Mouse (Mus musculus): ENCODE data around the gene Amigo1. TPM values are rescaled to one million over a fixed set of nuclear protein-coding genes. Genes with fewer than 3 reads are reported as not detected.

The Amigo1 gene
- 3.0 and 3.4 TPM in 2 replicates for polyA plus RNA-seq (2016; fragmentation: Nextera tagmentation; extraction: Ambion mirVana)

DNA sequence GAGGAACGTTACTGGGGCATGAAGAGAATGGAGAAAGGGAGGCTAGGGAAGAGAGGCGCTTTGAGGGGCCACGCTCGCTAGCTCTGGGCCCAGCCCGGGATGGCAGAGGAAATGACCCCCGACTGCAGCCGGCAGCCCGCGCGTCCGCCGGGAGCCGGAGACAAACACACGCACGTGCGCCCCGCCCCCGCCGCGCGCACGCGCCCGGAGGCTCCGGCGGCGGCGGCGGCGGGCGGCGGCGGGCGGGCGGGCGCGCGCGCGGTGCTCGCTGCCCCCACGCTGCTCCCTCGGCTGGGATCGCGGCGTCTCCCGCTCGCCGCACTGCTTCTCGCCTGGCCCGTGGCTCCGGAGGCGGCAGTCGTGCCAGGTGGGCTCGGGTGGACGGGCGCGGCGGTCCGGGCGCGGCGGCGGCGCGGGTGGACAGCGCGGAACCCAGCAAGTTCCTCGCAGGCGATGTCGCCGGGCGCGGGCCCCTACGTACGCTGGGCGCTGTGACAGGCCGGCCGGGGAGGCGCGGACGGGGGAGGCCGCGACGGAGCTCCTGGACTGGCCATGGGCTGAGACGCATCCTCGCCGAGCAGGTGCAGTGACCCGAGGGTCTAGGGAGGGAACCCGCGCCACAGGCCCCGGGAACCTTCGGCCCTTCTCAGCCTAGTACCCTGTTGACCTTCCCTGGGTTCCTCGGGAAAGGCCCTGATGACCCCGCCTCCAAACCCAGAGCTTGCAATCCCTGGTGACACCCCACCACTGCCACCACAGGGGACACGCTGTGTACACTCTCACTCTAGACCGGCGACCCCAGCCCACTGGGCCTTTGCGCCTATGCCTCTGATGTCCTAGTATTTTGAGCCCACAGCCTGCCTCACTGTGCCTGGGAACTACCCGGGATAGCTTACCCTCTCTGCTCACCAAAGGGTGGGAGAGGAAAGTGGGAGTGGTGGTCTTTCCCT, at the start of gene Amigo1:
TSS of gene Amigo1 (plus strand) at position 238 of the 950 bp plus-strand sequence.
- WGBS, result 1% methylated on average over 100 of the region's 100 CpGs
- Histone ChIP-seq H3K4me1 (peaks cover 30% of the 10 kb centered on the region), H3K9me3 (no peaks in the 10 kb centered on the region), H3K36me3 (replicated peaks) (peaks cover 16% of the 10 kb centered on the region), H3K4me3 (peak within 1 kb of the TSS; percentile 88), H3K27ac (peak within 1 kb of the TSS; percentile 87), H3K27me3 (ENCODE audit: poor library complexity, severe bottlenecking) (peaks cover 38% of the 10 kb centered on the region)
- no peak for DNase-seq (ENCODE audit: extremely low spot score, low spot score)

DNA sequence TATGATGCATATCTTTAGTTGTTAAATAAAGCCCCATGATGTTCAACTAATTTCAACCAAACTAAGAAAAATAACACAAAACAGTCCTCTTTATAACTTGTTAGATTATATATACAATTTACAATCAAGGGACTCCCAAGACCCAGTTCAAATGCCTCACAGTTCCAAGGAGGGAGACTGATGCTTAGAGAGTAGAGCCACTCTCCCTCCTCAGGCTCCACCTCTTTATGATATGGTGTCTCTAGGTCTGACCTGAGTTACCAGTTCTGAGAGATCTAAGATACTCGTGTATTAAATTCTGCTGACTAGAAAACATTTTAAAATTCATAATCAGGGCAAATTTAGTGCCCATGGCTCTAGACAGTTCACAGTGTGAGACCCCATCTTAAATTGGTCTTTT, 47.0 kb upstream of the Amigo1 start:
- 84% methylated on average over 1 of the region's 1 CpGs for WGBS
- Histone ChIP-seq H3K9me3 (no peaks in the 10 kb centered on the region), H3K27ac (no peak overlapping the region), H3K4me3 (no peak overlapping the region), H3K4me1 (no peaks in the 10 kb centered on the region), H3K27me3 (ENCODE audit: poor library complexity, severe bottlenecking) (no peaks in the 10 kb centered on the region), H3K36me3 (replicated peaks) (peaks cover 39% of the 10 kb centered on the region)
- DNase-seq (ENCODE audit: extremely low spot score, low spot score), result no peak

DNA sequence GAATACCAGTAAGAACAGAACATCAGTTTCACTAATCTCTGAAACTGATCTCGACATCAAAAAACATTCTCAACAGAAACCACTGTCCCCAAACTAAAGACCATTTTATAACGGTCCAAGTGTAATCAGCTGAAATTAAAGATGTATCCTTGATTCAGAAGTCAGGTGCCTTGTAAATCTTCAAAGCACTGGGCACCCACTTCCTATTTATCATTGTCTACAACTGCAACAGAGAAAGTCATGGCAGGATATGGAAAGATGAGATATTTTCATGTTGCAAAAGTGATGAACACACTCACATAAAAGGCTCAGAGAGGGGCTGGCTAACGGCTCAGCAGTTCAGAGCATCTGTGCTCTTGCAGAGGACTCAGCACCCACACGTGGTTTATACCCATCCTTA, 45.3 kb upstream of the Amigo1 start:
- Histone ChIP-seq H3K36me3 (replicated peaks) (peaks cover 37% of the 10 kb centered on the region), H3K4me3 (no peak overlapping the region), H3K27ac (no peak overlapping the region), H3K9me3 (no peaks in the 10 kb centered on the region), H3K4me1 (peaks cover 13% of the 10 kb centered on the region), H3K27me3 (ENCODE audit: poor library complexity, severe bottlenecking) (no peaks in the 10 kb centered on the region)
- no peak for DNase-seq (ENCODE audit: extremely low spot score, low spot score)
- WGBS, result 89% methylated on average over 4 of the region's 4 CpGs

DNA sequence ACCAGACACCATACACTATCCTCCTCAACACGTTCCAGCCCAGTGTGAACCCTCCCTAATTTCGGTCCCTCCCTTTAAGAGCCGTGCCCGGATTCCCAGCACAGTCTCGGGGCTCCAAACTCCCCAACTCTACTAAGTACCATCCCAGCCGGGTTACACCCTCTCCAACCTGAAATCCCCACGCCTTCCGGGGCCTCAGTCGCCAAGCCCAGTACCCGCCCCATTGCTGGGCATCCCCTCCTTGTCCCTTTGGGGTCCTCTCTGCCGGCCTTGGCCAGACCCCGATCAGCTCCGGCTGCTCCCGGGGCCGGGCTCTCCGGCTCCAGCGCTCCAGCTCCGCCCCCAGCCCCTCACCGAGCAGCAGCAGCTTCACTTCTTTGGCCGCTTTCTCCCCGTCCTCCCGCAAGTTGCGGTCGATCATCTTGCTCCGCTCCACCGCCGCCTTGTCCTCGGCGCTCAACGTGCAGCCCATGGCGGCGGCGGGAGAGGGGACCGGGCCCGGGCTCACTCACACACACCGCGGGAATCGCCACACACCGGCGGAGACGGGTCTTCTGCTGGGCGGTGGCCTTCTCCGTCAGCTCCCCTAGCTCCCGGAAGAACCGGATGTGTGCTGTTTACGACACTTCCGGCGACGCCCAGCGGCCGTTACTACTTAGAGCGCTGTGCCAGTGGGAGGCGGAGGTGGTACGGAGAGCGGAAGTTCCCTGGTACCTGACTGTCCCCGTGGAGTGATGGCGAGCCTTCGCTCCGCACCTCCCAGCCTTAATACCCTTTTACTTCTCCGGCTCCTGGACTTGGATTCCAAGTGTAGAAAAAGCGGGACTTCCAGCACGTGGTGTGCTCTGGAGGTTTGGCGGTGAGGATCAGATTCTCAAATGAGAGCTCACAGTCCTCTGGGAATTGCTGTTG, 40.3 kb upstream of the Amigo1 start, which contains the start of gene Gnai3:
TSS of gene Gnai3 (minus strand) at position 613 of the 912 bp plus-strand sequence.
- H3K4me1 ChIP-seq, result peaks cover 34% of the 10 kb centered on the region
- peak; percentile 97 for DNase-seq (ENCODE audit: extremely low spot score, low spot score)
- peaks cover 6% of the 10 kb centered on the region; the same call in 1 of the 2 replicates for H3K36me3 ChIP-seq (replicated peaks)
- no peaks in the 10 kb centered on the region for H3K9me3 ChIP-seq
- peak within 1 kb of the TSS; percentile 95 for H3K27ac ChIP-seq
- no peaks in the 10 kb centered on the region for H3K27me3 ChIP-seq (ENCODE audit: poor library complexity, severe bottlenecking)
- under 1% methylated on average over 63 of the region's 63 CpGs for WGBS
- H3K4me3 ChIP-seq, result peak within 1 kb of the TSS; percentile 83

DNA sequence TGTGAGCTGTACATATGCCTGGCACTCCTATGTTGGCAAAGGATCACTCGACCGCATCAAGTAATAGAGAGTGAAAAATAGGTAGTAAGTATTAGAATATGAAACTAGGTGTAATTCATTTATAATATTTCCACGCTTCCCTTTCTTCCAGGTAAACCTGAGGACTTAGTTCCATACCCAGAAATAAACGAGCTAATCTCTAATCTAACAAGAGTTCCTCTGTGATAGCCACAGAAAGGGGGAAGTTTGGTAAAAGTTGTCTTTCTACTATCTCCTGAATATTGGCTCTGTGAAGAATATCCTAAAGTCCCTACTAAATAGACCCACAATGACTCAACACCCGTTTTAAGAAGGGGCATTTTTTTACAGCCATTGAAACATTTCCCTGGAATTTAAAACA, 39.5 kb upstream of the Amigo1 start:
- peaks cover 35% of the 10 kb centered on the region for H3K4me1 ChIP-seq
- H3K9me3 ChIP-seq, result no peaks in the 10 kb centered on the region
- DNase-seq (ENCODE audit: extremely low spot score, low spot score), result no peak
- WGBS, result 64% methylated on average over 5 of the region's 5 CpGs
- H3K27ac ChIP-seq, result peak overlapping the region; percentile 95
- no peaks in the 10 kb centered on the region for H3K36me3 ChIP-seq (replicated peaks)
- H3K27me3 ChIP-seq (ENCODE audit: poor library complexity, severe bottlenecking), result no peaks in the 10 kb centered on the region
- peak overlapping the region; percentile 83 for H3K4me3 ChIP-seq

DNA sequence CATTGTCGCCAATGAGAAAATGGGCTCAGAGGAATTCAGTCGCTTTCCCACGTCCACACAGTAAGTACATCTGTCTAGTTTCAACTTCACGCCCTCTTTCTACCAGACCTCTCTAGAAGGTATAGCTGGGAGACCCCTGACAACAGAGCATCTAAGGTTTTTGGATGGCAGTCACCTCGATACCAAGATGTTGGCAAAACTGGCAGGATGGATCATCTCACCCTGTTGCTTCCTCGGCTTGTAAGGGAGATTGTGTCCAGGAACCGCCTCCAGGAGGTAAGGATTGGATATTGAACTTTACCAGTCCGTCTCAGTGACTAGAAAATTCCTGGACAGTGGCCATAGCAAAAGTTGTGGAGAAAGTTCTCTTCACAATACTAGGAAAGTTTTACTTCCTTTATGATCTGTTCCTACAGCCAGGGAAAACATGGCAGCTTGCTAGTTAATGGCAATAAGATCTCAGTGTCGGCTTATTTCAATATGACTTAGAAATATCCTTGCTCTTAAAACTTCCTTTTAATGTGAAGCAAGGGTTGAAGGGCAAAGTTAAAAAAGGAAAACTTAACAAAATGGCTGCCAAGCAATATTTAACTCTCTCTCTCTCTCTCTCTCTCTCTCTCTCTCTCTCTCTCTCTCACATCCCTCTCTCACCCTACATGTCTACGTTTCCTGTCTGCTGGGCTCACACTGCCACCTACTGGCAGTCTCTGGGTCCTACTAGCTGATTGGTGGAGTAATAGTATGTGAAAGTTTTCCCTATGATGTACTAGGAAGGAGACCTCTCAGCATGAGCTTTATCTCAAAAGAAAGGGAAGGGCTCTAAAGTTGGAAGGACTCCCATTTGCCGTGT, 38.5 kb upstream of the Amigo1 start:
- WGBS, result 69% methylated on average over 11 of the region's 11 CpGs
- Histone ChIP-seq H3K27me3 (ENCODE audit: poor library complexity, severe bottlenecking) (no peaks in the 10 kb centered on the region), H3K9me3 (no peaks in the 10 kb centered on the region), H3K27ac (0 out of 2 replicates have a peak overlapping the region, but pooled peaks have one; percentile 35), H3K4me1 (peaks cover 35% of the 10 kb centered on the region), H3K4me3 (no peak overlapping the region), H3K36me3 (replicated peaks) (no peaks in the 10 kb centered on the region)
- peak; percentile 83 for DNase-seq (ENCODE audit: extremely low spot score, low spot score)

DNA sequence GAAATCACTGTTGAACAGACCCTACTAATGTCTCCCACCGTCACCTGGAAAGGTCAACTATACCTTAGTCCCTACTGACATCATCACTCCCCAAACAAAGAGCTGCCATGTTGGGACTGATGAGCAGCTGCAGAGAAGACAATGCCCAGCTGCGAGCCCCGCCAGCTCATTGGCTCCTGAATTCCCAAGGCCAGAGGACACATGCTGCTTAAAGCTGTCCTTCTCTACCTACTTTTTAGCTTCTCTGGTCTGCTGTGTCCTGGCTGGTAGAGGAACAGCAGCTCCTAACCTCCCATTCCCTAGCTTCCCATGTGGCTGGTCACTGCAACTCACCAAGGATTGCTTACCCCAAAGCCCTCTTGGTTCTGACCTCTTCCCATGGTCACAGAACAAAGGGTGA, 33.8 kb upstream of the Amigo1 start:
- no peak for DNase-seq (ENCODE audit: extremely low spot score, low spot score)
- Histone ChIP-seq H3K4me3 (no peak overlapping the region), H3K27me3 (ENCODE audit: poor library complexity, severe bottlenecking) (no peaks in the 10 kb centered on the region), H3K27ac (no peak overlapping the region), H3K4me1 (peaks cover 13% of the 10 kb centered on the region), H3K36me3 (replicated peaks) (no peaks in the 10 kb centered on the region), H3K9me3 (no peaks in the 10 kb centered on the region)
- WGBS, result 93% methylated on average over 3 of the region's 3 CpGs

DNA sequence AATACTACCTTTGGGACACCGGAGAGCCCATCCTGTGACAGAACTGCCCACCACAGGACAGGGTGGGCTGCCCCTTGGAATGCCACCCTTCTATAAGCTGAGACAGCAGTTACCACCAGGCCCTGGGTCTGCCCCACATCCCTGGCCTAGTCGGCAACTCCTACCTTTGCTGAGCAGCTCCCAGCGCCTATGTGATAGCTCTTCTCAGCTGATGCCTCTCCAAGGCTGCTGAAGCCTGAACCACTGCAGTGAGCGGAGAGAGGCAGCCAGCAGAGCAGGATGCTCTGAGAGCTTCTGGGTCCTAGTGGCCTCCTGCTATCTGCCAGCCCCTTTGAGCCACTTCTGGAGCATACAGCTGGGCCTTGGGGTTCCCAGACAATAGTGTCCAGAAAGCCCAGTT, 31.5 kb upstream of the Amigo1 start, which contains the start of gene Gpr61:
TSS of gene Gpr61 (minus strand) at position 227 of the 400 bp plus-strand sequence.
- DNase-seq (ENCODE audit: extremely low spot score, low spot score), result no peak
- Histone ChIP-seq H3K27me3 (ENCODE audit: poor library complexity, severe bottlenecking) (no peaks in the 10 kb centered on the region), H3K9me3 (no peaks in the 10 kb centered on the region), H3K36me3 (replicated peaks) (no peaks in the 10 kb centered on the region), H3K4me3 (no peak within 1 kb of the TSS), H3K4me1 (peaks cover 24% of the 10 kb centered on the region), H3K27ac (no peak within 1 kb of the TSS)
- 48% methylated on average over 4 of the region's 4 CpGs for WGBS

DNA sequence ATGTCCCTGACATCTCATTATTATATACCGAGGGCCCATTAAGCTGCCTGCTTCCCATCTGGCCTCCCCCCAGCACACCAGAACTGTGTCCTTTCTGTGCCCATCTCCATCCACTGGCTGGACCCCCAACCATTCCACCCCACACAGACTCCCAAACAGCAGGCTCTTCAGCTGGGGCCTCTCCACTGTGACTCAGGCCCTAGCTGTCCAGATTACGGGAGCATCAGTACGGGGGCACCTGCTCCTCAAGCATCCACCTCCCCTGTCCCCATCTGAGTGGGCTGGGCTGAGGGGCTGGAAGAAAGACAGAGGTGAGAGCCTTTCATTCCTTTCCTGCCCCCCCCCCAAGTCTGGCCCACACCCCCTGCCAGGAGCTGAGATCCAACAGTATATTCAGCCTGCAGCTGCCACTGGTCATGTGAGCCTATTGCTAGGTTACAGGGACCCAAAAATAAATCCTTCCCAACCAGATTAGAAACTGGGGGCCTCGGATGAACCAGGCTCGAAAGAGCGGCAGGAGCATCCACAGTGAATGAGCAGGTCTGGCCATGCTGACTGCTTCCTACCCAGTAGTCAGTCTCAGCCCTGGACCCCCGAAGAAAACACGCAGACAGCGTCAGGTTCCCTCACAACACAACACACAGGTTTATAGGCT, 27.6 kb upstream of the Amigo1 start:
- Histone ChIP-seq H3K9me3 (no peaks in the 10 kb centered on the region), H3K27ac (peak overlapping the region; percentile 77), H3K4me3 (0 out of 2 replicates have a peak overlapping the region, but pooled peaks have one; percentile 8), H3K36me3 (replicated peaks) (no peaks in the 10 kb centered on the region), H3K4me1 (peaks cover 21% of the 10 kb centered on the region), H3K27me3 (ENCODE audit: poor library complexity, severe bottlenecking) (peaks cover 5% of the 10 kb centered on the region; the same call in 1 of the 2 replicates)
- WGBS, result 62% methylated on average over 9 of the region's 9 CpGs
- no peak for DNase-seq (ENCODE audit: extremely low spot score, low spot score)

DNA sequence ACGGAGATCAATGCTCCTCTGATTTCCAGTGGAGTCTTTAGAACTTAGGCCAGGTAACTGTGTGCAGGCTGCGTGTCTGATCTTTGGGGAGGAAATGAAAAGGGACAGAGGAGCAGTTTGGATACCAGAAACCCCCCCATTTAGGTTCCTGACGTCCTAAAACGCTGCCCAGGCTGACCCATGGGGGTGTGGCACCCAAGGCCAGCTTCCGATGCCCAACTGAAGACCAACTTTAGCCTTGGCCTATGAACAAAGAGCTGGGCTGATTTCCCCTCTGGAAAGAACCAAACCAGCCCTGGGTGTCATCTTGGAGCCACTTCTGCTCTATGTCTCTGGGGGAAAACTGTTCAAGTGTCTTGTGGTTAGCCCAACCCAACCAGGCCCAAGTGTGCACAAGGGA, 22.0 kb upstream of the Amigo1 start:
- 69% methylated on average over 5 of the region's 5 CpGs for whole genome bisulfite sequencing

DNA sequence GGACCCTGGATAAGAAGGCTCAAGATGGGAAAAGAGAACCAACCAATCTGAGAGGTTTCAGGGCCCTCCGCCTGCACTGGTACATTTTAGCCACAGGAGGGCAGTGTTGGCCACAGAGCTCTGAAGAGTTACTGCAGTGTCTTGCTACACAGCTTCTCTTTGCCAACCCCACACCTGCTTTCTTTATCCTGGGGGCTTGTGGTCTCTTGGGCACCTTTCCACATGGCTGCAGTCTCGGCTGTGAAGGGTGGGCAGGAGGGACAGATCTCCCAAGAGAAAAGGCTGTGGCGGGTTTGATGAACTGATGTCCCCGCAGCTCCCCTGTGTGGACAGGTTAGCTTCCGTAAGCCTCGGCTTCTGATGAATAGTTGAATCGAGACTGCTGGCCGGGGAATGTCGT, 21.3 kb upstream of the Amigo1 start:
- 22% methylated on average over 9 of the region's 9 CpGs for WGBS
- Histone ChIP-seq H3K36me3 (replicated peaks) (no peaks in the 10 kb centered on the region), H3K4me3 (peak overlapping the region; percentile 31)

More for the DNA sequence above, 22.0 kb upstream of the Amigo1 start:
- H3K9me3 ChIP-seq, result no peaks in the 10 kb centered on the region
- peaks cover 42% of the 10 kb centered on the region for H3K27me3 ChIP-seq (ENCODE audit: poor library complexity, severe bottlenecking)
- no peak overlapping the region for H3K27ac ChIP-seq
- H3K4me3 ChIP-seq, result no peak overlapping the region
- H3K36me3 ChIP-seq (replicated peaks), result no peaks in the 10 kb centered on the region
- peaks cover 51% of the 10 kb centered on the region for H3K4me1 ChIP-seq
- no peak for DNase-seq (ENCODE audit: extremely low spot score, low spot score)

More for the DNA sequence above, 21.3 kb upstream of the Amigo1 start:
- Histone ChIP-seq H3K27ac (peak overlapping the region; percentile 73), H3K27me3 (ENCODE audit: poor library complexity, severe bottlenecking) (peaks cover 46% of the 10 kb centered on the region), H3K4me1 (peaks cover 50% of the 10 kb centered on the region), H3K9me3 (no peaks in the 10 kb centered on the region)
- DNase-seq (ENCODE audit: extremely low spot score, low spot score), result peak; percentile 85
